Mouse (Mus musculus) neural tube, embryonic 13.5 days (tissue): ENCODE measurements at regions not wholly inside any gene's neighbourhood (a gene's known extent, or its start where the extent isn't known, plus 50 kb on each side); places are given as distances from the start of the nearest gene placed in this dataset.
A peak's percentile ranks its signal among the peaks of the same experiment; 100 is the strongest.

Experiments
- ATAC-seq: fragments of 200-750 bp; cut with Nextera tagmentation; 2 replicates; pipeline ENCODE4 v1.8.0; 2017; ENCODE audit warnings: low read depth, mild to moderate bottlenecking, moderate TSS enrichment, moderate library complexity
- H3K27ac ChIP-seq: fragments of 300-500 bp; sonication (generic); replicated peaks from 2 replicates; pipeline ENCODE4 v1.5.1; 2015; ENCODE audit warnings: moderate library complexity, mild to moderate bottlenecking, inconsistent platforms
- H3K27me3 ChIP-seq: fragments of 300-500 bp; sonication (generic); 2 replicates; pipeline ENCODE4 v1.6.1; 2015; ENCODE audit warnings: mild to moderate bottlenecking, inconsistent platforms
- H3K36me3 ChIP-seq: fragments of 300-500 bp; sonication (generic); 2 replicates; pipeline ENCODE4 v1.6.1; 2015; ENCODE audit warnings: mild to moderate bottlenecking, inconsistent platforms
- H3K4me1 ChIP-seq: fragments of 300-500 bp; sonication (generic); replicated peaks from 2 replicates; pipeline ENCODE4 v1.6.1; 2015; ENCODE audit warnings: inconsistent platforms
- H3K4me2 ChIP-seq: fragments of 300-500 bp; sonication (generic); 2 replicates; pipeline ENCODE4 v1.6.1; 2015; ENCODE audit warnings: inconsistent platforms, mild to moderate bottlenecking, moderate library complexity
- H3K4me3 ChIP-seq: fragments of 300-500 bp; sonication (generic); 2 replicates; pipeline ENCODE4 v1.5.1; 2015; ENCODE audit warnings: mild to moderate bottlenecking, inconsistent platforms
- H3K9ac ChIP-seq: fragments of 300-500 bp; sonication (generic); 2 replicates; pipeline ENCODE4 v1.6.1; 2015; ENCODE audit warnings: moderate library complexity, mild to moderate bottlenecking, inconsistent platforms
- H3K9me3 ChIP-seq: fragments of 300-500 bp; sonication (generic); 2 replicates; pipeline ENCODE4 v1.6.1; 2016; ENCODE audit warnings: inconsistent platforms
- WGBS: fragments of 180-500 bp; shearing (Covaris S2); methylation state at CpG from one replicate; pipeline ENCODE4 v1.1.7; 2015; 5-methylcytosine and 5-hydroxymethylcytosine counted together

DNA sequence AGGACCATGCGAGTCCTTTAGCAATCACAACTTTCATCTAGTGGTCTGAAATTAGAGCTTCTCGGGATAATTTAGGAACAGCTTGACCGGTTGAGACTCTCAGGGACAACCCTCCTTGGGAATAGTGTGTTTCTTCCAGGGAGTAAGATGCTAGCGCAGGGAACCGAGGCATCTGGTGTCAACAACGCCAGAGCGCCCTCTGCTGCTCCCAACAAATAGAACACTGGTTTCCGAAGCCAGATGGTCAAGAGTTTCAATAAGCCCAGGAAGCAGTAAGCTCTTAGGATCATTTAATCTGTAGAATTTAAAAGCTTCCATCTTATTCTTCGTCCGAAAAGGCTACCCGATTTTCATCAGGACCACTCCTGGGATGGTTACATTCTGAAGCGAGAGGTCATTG lies 149.8 kb upstream of the Cypt12 start:
- H3K9me3 ChIP-seq, result no peaks in the 10 kb centered on the region
- H3K27me3 ChIP-seq, result peaks cover 4% of the 10 kb centered on the region; the same call in 1 of the 2 replicates
- peak overlapping the region; percentile 94 for H3K4me2 ChIP-seq
- H3K4me3 ChIP-seq, result peak overlapping the region; percentile 30
- WGBS, result 3% methylated on average over 12 of the region's 12 CpGs
- H3K9ac ChIP-seq, result peak overlapping the region; percentile 99
- ATAC-seq, result 0 out of 2 replicates have a peak, but pooled peaks have one; percentile 15
- H3K27ac ChIP-seq, result peak overlapping the region; percentile 81
- H3K36me3 ChIP-seq, result peaks cover 14% of the 10 kb centered on the region; the same call in 1 of the 2 replicates
- H3K4me1 ChIP-seq, result peaks cover 9% of the 10 kb centered on the region

DNA sequence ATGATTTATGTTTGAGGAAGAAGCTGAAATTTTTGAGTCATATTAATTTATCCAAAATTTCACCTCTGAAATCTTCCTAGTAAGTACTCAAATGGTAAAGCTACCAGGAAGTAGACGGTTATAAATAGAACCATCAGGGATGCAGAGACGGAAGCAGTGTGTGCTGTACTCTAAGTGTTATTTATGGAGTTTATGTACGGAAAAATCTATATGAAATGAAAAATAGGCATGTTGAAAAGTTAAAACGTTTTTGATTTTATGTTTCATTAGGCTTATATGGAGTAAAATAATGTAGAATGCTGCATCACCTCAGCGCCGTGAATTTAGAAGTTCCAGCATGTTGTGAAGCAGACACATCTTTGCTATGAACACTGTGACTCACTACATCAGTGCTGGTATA lies 149.1 kb upstream of the Cypt12 start:
- peaks cover 14% of the 10 kb centered on the region; the same call in 1 of the 2 replicates for H3K36me3 ChIP-seq
- peak overlapping the region; percentile 74 for H3K27ac ChIP-seq
- ATAC-seq, result no peak
- WGBS, result 35% methylated on average over 6 of the region's 6 CpGs
- H3K9me3 ChIP-seq, result no peaks in the 10 kb centered on the region
- H3K9ac ChIP-seq, result peak overlapping the region; percentile 63
- H3K4me2 ChIP-seq, result peak overlapping the region; percentile 94
- peaks cover 9% of the 10 kb centered on the region for H3K4me1 ChIP-seq
- peak overlapping the region; percentile 25 for H3K4me3 ChIP-seq
- H3K27me3 ChIP-seq, result no peaks in the 10 kb centered on the region

DNA sequence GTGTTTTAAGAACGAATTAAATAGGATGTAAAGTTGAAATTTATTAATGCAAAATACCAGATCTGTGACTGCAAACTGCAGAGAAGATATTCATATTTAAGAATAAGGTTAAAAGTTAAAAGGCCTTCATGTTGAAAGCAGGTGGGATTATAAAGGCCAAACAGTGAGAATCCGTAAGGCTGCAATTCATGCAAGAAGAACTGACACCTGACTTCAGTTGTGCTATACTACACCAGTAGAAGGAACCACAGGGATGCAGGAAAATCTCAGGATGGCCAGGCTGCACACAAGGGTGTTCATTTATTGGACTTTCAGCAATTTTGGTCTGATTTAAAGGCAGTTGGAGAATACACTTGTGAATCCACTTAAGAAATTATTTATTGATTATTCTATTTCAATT lies 147.4 kb upstream of the Cypt12 start:
- peak overlapping the region; percentile 45 for H3K4me2 ChIP-seq
- ATAC-seq, result no peak
- WGBS, result 67% methylated on average over 2 of the region's 2 CpGs
- no peak overlapping the region for H3K4me3 ChIP-seq
- 0 out of 2 replicates have a peak, but pooled peaks cover under 1% of the 10 kb centered on the region for H3K36me3 ChIP-seq
- peak overlapping the region; percentile 51; the same call in 1 of the 2 replicates for H3K9ac ChIP-seq
- peak overlapping the region; percentile 72 for H3K27ac ChIP-seq
- H3K27me3 ChIP-seq, result no peaks in the 10 kb centered on the region
- no peaks in the 10 kb centered on the region for H3K9me3 ChIP-seq
- peaks cover 9% of the 10 kb centered on the region for H3K4me1 ChIP-seq

DNA sequence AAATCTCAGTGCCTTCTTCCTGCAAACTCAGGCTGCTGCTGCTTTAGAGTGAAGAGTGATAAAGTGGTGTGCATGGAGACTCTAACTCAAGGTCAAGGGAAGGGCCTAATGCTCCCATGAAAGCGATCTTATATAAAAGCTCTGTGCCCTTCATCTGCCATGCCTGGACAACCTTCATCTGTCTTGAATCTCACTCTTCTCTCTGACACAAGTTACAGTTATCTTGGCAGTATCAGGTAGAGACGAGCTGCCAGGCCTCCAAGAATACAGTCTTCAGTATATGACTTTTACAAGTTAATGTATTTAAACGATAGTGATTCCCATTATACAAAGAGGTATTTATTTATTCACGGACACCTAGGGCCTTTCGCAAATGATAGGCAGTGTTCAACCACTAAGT lies 146.7 kb upstream of the Cypt12 start:
- H3K4me1 ChIP-seq, result peaks cover 10% of the 10 kb centered on the region
- no peak overlapping the region; the same call in 1 of the 2 replicates for H3K9ac ChIP-seq

DNA sequence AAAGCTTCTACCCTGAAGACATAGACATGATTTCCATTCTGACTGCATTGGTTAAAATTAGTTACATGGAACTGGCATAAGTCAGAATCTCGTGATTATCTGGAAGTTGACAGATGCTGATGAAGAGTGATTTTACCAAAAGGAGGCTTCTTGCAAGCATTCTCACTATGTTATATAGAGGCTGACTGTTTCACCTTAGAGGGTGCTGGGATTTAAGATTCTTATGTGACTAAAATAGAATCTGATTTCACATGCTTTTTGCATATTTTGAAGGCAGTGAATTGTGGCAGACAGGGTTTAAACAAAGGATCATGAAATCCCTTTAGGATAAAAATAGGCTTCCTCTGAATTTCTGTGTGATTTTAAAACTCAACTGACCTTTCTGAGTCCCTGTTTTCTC lies 143.0 kb upstream of the Cypt12 start:
- Histone ChIP-seq H3K9ac (no peak overlapping the region), H3K4me2 (no peak overlapping the region), H3K4me1 (peaks cover 10% of the 10 kb centered on the region), H3K36me3 (no peaks in the 10 kb centered on the region), H3K9me3 (no peaks in the 10 kb centered on the region), H3K27ac (0 out of 2 replicates have a peak overlapping the region, but pooled peaks have one; percentile 20), H3K4me3 (no peak overlapping the region), H3K27me3 (no peaks in the 10 kb centered on the region)
- 64% methylated on average over 1 of the region's 1 CpGs for WGBS
- no peak for ATAC-seq

More for the DNA sequence above, 146.7 kb upstream of the Cypt12 start:
- ATAC-seq, result no peak; the same call in 1 of the 2 replicates
- no peaks in the 10 kb centered on the region for H3K9me3 ChIP-seq
- peak overlapping the region; percentile 16 for H3K4me2 ChIP-seq
- H3K27me3 ChIP-seq, result no peaks in the 10 kb centered on the region
- 63% methylated on average over 5 of the region's 5 CpGs for WGBS
- H3K27ac ChIP-seq, result peak overlapping the region; percentile 55
- H3K36me3 ChIP-seq, result no peaks in the 10 kb centered on the region
- H3K4me3 ChIP-seq, result no peak overlapping the region

DNA sequence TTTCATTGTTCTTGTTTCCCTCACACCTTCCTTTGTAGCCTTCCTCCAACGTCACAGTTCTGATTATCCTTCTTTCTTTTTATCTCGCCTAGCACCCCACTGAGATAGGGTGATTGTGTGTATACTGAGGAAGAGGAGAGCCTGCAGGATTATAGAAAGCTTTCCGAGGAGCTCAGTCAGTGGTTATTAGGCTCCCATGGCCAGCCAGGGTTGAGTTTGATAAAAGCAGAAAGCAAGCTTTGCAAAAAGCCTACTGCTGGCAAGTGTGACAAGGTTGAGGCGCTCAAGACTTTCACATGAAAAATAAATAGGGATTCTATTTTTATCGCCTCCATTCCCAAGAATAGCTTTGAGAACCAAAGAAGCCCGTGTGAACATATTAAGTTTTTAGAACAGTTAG lies 136.9 kb upstream of the Cypt12 start:
- Histone ChIP-seq H3K36me3 (no peaks in the 10 kb centered on the region), H3K27me3 (no peaks in the 10 kb centered on the region), H3K4me2 (no peak overlapping the region), H3K27ac (no peak overlapping the region), H3K9me3 (no peaks in the 10 kb centered on the region), H3K4me3 (no peak overlapping the region), H3K9ac (no peak overlapping the region), H3K4me1 (peaks cover 4% of the 10 kb centered on the region; the same call in 1 of the 2 replicates)
- ATAC-seq, result no peak
- WGBS, result 55% methylated on average over 6 of the region's 6 CpGs

DNA sequence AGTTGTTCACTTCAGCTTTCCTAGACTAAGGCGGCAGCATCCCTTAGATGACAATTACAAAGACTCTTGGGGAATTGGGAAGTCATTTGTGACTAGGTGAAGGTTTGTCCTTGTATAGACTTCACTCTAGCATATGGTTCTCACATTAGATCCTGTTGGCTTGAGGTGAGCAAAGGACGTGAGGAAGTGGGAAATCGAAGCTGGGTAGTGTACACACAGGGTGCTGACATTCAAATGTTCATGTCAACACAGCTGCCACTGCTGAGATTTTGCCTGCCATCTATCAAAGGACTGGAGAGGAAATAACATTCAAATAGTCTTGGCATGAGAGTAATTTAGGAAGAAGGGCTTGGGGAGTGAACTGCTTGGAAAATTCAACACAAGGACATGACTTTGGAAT lies 124.0 kb upstream of the Cypt12 start:
- no peak overlapping the region for H3K9ac ChIP-seq
- no peaks in the 10 kb centered on the region for H3K27me3 ChIP-seq
- H3K4me3 ChIP-seq, result no peak overlapping the region
- WGBS, result 70% methylated on average over 3 of the region's 3 CpGs
- no peak for ATAC-seq
- H3K9me3 ChIP-seq, result no peaks in the 10 kb centered on the region
- H3K27ac ChIP-seq, result no peak overlapping the region
- no peaks in the 10 kb centered on the region for H3K36me3 ChIP-seq
- H3K4me1 ChIP-seq, result no peaks in the 10 kb centered on the region
- no peak overlapping the region for H3K4me2 ChIP-seq

DNA sequence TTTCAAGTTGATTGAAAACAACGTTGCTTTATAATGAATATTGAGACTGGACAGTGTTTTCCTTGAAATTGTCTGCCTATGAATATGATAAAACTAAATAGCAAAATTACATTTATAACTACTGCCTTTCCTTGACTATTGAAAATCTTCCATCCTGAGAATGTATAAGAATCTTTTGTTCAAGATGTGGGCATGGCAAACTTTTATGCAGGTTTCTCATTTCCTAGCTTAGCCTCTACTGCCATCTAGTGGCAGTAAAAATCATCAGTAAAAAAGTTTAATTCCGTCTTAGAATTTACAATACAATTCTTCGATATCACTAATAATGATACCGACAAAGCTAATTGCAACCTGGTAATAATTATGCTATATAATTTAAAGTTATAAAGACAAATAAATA lies 123.5 kb upstream of the Cypt12 start:
- Histone ChIP-seq H3K27me3 (no peaks in the 10 kb centered on the region), H3K4me3 (no peak overlapping the region), H3K9me3 (no peaks in the 10 kb centered on the region), H3K9ac (no peak overlapping the region), H3K4me1 (no peaks in the 10 kb centered on the region), H3K27ac (no peak overlapping the region), H3K4me2 (no peak overlapping the region), H3K36me3 (no peaks in the 10 kb centered on the region)
- WGBS, result 53% methylated on average over 4 of the region's 4 CpGs
- ATAC-seq, result no peak

DNA sequence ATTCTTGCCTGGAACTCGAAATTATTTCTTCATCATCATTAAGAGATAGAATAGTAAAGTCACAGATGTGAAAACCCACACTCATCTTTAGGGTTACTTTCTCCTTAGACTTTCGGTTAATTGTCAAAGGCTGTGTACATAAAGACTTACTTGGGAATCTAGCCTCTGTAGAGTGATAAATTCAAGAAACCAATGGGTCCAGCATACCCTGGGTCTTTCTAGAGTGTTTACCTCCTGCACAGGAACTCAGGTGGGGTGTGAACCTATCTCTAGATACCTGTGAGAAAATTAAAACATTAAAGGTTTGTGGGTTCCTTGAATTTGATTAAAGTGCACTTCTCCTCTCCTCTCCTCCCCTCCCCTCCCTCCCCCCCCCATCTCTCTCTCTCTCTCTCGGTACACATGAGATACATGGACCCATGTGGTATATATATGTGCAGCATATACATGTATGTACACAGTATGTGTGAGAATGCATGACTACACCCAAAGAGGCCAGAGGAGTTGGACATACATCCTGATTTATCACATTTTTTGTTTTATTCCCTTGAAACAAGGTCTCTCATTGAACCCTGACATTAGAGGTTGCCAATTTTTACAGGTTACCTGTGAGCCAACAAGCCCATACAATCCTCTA lies 122.8 kb upstream of the Cypt12 start:
- no peak overlapping the region for H3K4me2 ChIP-seq
- H3K36me3 ChIP-seq, result no peaks in the 10 kb centered on the region
- no peaks in the 10 kb centered on the region for H3K4me1 ChIP-seq
- ATAC-seq, result no peak
- H3K4me3 ChIP-seq, result no peak overlapping the region
- H3K27ac ChIP-seq, result no peak overlapping the region
- no peaks in the 10 kb centered on the region for H3K9me3 ChIP-seq
- H3K27me3 ChIP-seq, result no peaks in the 10 kb centered on the region
- WGBS, result 60% methylated on average over 3 of the region's 3 CpGs
- no peak overlapping the region for H3K9ac ChIP-seq

DNA sequence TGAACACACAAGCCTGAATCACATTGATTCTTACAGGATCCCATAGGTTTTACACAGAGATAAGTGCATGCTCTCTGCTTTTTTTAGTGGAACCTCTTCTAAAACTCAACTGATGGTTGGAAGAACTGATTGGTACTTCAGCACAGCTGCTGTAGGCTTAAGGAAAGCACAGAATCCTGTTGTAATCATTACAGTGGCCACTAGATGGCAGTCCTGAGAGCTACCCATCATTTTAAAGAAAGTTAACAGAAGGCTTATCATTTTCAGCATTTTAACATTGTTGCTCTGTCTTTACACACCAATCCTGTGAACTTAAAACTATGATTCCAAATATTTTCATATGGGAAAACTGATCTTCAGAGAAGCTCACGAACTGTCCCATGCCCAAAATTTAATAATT lies 113.5 kb upstream of the Cypt12 start:
- no peak overlapping the region for H3K9ac ChIP-seq
- no peak overlapping the region for H3K4me2 ChIP-seq
- ATAC-seq, result no peak
- no peak overlapping the region for H3K4me3 ChIP-seq
- no peaks in the 10 kb centered on the region for H3K36me3 ChIP-seq
- H3K9me3 ChIP-seq, result no peaks in the 10 kb centered on the region
- H3K4me1 ChIP-seq, result no peaks in the 10 kb centered on the region
- no peak overlapping the region for H3K27ac ChIP-seq
- 43% methylated on average over 1 of the region's 1 CpGs for WGBS
- no peaks in the 10 kb centered on the region for H3K27me3 ChIP-seq

DNA sequence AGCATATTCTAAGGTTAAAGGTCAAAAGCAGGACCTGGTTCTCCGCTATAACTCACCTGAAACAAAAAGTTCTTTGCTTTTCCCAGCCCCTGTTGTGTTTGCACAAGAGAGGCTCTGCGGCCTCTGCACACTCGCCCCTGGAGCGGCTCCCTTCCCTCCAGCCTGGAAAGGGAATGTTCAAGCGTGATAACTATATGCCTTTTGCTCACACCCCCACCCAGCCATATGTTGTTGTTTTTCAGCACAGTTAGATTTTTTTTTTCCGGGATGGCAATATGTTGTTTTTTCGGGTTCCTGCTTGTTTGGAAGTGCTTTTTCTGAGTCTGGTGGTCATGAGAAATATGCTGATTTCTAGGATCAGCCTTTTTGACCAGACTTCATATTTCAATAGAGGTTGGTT lies 100.6 kb upstream of the Cypt12 start:
- H3K4me2 ChIP-seq, result no peak overlapping the region
- H3K27me3 ChIP-seq, result no peaks in the 10 kb centered on the region
- H3K36me3 ChIP-seq, result no peaks in the 10 kb centered on the region
- no peaks in the 10 kb centered on the region for H3K9me3 ChIP-seq
- no peak overlapping the region for H3K4me3 ChIP-seq
- 80% methylated on average over 7 of the region's 7 CpGs for WGBS
- H3K9ac ChIP-seq, result no peak overlapping the region
- H3K27ac ChIP-seq, result no peak overlapping the region
- ATAC-seq, result no peak
- no peaks in the 10 kb centered on the region for H3K4me1 ChIP-seq

DNA sequence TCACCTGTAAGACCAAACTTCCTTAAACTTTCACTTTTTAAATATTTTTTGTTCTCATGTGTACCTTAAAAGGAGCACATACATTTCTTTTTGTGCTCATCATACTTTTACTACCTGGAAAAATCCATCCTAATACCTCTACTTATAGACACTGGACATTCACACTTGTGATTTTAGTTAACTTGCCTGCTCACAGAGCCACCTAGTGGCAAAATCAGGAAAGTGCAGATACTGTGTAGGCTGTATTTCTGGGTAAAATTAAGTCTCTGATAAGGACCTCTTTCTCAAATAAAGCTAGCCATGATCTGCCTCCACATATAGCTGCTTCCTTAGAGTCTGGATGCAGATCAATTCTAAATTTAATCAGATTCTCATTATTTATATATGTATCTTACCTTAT lies 100.0 kb upstream of the Cypt12 start:
- no peak for ATAC-seq
- Histone ChIP-seq H3K36me3 (no peaks in the 10 kb centered on the region), H3K9ac (no peak overlapping the region), H3K9me3 (no peaks in the 10 kb centered on the region), H3K4me1 (no peaks in the 10 kb centered on the region), H3K4me3 (no peak overlapping the region), H3K4me2 (no peak overlapping the region), H3K27me3 (no peaks in the 10 kb centered on the region), H3K27ac (no peak overlapping the region)

DNA sequence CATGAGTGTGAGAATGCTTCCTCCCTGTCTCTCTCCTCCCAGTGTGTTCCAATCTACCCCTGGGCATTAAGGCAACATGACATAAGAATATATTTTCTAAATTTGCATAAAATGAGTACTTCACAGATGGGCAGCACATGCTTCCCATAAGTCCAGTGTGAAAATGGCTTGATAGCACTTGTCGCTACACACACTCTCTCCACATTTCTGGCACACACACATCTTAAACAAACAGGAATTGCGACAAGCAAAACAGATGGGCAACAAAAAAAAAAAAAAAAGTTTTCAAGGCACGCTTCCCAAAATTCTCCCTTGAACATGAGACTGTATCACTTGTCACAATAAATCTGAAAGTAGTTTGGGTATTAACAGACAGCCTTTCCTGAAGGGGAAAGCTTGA lies 85.8 kb upstream of the Cypt12 start:
- Histone ChIP-seq H3K27me3 (no peaks in the 10 kb centered on the region), H3K4me1 (no peaks in the 10 kb centered on the region), H3K27ac (no peak overlapping the region), H3K9ac (no peak overlapping the region), H3K4me3 (no peak overlapping the region), H3K36me3 (no peaks in the 10 kb centered on the region), H3K4me2 (no peak overlapping the region), H3K9me3 (no peaks in the 10 kb centered on the region)
- WGBS, result 88% methylated on average over 3 of the region's 3 CpGs
- no peak for ATAC-seq
